Mouse (Mus musculus): ENCODE data around the gene Rgs3.

The Rgs3 gene

DNA sequence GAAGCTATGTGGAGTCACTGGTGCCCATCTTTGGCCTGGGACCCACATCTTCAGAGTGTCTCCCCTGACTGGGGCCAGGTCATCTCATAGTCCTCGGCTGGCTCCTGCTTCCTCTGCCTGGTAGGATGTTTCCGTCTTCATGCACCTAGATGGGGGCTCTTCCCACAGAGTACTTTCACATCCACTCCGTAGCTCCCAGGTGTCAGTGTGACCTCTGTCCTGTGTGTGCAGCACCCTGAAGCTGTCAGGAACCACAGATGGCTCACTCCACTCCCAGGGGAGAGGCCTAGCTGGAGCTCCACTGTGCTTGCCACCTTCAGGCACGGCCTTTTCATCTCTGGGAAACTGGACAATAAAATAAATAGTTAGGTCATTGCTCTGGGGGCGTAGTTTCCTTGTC lies 128.5 kb downstream of the Rgs3 start:
- DNase-seq (ENCODE audit: low spot score in 2 of 2) = no peak

- no peak for DNase-seq (ENCODE audit: low spot score in 2 of 2)
Measured at GRCm38 (mm10) chr4:62690997-62691396, 131.3 kb downstream of the Rgs3 start.

GRCm38 (mm10) chr4:62691625-62692024 lies 132.0 kb downstream of the Rgs3 start:
- DNase-seq (ENCODE audit: low spot score in 2 of 2) = no peak

DNA sequence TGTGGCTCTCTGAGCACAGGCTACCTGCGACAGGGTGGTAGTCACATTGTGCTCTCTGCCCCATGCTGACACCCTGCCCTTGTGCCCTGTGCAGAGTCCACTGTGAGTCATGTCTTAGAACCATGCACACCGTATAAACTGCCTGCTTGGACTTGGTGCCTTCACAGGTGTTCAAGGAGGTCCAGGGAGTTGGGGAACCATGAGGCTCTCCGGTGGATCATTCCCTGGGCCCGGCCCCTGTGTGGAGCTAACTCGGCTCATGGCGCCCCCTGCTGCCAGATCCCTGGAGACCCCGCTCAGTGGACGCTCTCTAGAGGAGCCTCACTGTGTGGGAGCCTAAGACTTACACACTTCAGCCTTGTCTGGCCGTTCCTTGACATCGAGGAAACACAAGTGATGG lies 134.2 kb downstream of the Rgs3 start:
- DNase-seq (ENCODE audit: low spot score in 2 of 2) = no peak

GRCm38 (mm10) chr4:62694703-62695439 lies 135.2 kb downstream of the Rgs3 start:
- no peak for DNase-seq (ENCODE audit: low spot score in 2 of 2)

GRCm38 (mm10) chr4:62695523-62695922 lies 135.9 kb downstream of the Rgs3 start:
- no peak for DNase-seq (ENCODE audit: low spot score in 2 of 2)

GRCm38 (mm10) chr4:62695946-62696345 lies 136.3 kb downstream of the Rgs3 start:
- peak in 1 of 2 experiments; percentile 44 for DNase-seq (ENCODE audit: low spot score in 2 of 2)

GRCm38 (mm10) chr4:62696699-62697404 lies 137.2 kb downstream of the Rgs3 start:
- no peak for DNase-seq (ENCODE audit: low spot score in 2 of 2)

- DNase-seq (ENCODE audit: low spot score in 2 of 2) = peak; percentile 83 to 88
Measured at GRCm38 (mm10) chr4:62697469-62697868, 137.8 kb downstream of the Rgs3 start.

- no peak for DNase-seq (ENCODE audit: low spot score in 2 of 2)
Measured at GRCm38 (mm10) chr4:62698521-62698920, 138.9 kb downstream of the Rgs3 start.

GRCm38 (mm10) chr4:62699191-62699812 lies 139.7 kb downstream of the Rgs3 start:
- peak; percentile 75 to 84 for DNase-seq (ENCODE audit: low spot score in 2 of 2)

DNA sequence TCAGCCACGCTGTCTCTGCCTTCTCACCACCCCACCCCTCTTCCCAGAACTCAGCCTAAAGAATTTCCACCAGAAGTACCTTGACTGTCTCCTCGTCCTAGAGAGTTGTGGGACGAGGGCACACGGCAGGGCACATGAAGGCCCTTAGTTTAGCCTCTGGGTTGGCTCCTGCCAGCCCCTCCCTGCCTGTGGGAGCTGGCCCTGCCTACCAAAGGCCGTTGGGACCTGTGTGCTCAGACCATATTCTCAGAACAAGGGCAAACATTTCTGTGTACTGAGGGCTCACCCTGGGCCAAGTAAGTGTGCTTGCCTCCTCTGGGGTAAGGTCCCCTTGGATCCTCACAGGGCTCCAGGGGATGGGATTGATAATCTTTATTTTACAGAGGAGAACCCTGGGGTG lies 140.8 kb downstream of the Rgs3 start:
- DNase-seq (ENCODE audit: low spot score in 2 of 2) = no peak

- no peak for DNase-seq (ENCODE audit: low spot score in 2 of 2)
Measured at GRCm38 (mm10) chr4:62703151-62703550, 143.5 kb downstream of the Rgs3 start.

DNA sequence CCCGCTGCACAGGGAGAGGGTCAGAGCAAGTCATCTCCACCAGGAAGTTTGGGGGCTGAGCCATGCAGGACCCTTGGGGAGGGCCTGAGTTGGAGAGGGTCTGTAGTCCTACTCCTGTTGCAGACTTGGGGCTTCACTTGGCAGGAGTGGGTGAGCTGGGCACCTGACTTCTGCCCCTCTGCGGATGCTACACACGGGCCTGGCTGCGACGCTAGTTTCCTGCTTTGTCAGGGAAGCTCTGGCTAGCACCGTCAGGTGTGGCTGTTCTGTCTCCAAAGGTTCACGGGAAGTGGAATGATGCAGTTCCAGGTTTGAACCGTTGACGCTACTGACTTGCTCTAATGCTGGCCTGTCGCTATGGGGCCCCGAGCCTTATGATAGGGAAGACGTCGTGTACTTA lies 144.6 kb downstream of the Rgs3 start:
- no peak for DNase-seq (ENCODE audit: low spot score in 2 of 2)

GRCm38 (mm10) chr4:62705013-62705412 lies 145.4 kb downstream of the Rgs3 start:
- no peak for DNase-seq (ENCODE audit: low spot score in 2 of 2)

DNA sequence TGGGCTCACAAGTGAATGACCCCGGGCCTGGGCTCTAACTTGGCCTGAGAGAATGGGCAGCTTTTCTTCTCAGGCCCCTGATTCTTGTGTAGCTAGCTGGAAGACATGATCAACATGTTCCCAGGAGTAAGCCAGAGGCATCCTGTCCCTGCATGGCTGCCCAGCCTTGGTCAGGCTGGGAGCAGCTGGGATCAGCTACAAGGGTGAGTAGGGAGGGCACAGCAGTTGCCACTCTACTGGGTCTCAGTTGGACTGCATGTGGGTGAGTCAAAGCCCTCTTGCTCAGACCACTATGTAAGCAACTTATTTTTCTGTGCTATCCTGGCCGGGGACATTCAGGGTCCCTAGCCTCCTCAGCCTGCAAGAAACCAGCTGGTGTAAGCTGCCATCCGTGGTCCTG lies 146.1 kb downstream of the Rgs3 start:
- no peak for DNase-seq (ENCODE audit: low spot score in 2 of 2)

- DNase-seq (ENCODE audit: low spot score in 2 of 2) = no peak
Measured at GRCm38 (mm10) chr4:62708084-62708483, 148.4 kb downstream of the Rgs3 start.

DNA sequence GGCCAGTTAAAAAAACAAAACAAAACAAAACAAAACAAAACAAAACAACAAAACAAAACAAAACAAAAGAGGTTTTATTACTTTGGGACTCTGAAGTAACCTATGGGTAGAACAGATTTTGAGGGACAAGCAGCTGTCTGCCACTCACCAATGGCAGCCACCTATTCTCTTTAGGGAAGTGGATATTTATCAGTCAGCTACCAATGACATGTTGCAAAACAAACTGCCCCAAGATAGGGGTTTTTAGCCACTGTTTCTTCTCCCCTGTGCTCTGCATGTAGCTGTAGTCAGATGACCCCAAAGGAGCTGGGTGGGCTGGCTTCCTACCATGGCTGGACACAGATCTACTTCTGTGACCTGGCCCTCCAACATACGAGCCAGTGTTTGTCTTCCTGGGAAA lies 149.3 kb downstream of the Rgs3 start:
- no peak for DNase-seq (ENCODE audit: low spot score in 2 of 2)

DNA sequence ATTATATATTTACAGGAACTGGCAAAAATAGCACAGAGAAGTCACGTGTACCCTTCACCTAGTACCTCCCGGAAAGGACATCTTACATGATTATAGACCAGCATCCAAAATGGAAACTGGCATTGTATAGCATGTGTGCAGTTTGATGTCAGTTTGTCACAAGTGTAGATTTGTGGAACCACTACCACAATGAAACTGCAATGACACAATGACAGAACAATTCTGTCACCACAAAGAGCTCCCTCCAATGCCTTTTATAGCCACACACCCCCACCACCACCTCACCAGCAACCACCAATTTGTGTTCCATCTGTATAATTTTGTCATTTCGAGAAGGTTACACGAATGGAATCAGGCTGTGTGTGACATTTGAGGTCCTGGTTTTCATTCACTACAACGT lies 149.8 kb downstream of the Rgs3 start:
- DNase-seq (ENCODE audit: low spot score in 2 of 2) = no peak

- no peak for DNase-seq (ENCODE audit: low spot score in 2 of 2)
Measured at GRCm38 (mm10) chr4:62711159-62711558, 151.5 kb downstream of the Rgs3 start.

DNA sequence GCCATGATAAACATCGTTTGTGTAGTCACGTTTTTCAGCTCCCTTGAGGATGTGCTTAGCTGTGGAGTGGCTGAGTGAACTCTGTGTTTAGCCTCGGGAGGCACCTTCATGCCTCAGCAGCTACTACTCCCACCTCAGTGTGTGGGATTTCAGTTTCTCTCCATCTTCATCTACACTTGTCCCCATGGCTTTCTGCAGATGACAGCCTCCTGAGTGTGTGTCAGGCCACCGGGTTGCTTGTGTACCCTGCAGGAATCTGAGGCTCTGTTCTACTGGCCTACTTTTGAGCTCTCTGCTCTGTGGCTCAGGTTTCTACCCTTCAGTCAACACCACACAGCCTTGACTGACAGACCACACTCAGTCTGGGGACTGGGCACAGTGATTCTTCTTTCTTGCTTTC lies 151.9 kb downstream of the Rgs3 start:
- DNase-seq (ENCODE audit: low spot score in 2 of 2) = no peak

GRCm38 (mm10) chr4:62720861-62721260 lies 161.2 kb downstream of the Rgs3 start:
- no peak for DNase-seq (ENCODE audit: low spot score in 2 of 2)

DNA sequence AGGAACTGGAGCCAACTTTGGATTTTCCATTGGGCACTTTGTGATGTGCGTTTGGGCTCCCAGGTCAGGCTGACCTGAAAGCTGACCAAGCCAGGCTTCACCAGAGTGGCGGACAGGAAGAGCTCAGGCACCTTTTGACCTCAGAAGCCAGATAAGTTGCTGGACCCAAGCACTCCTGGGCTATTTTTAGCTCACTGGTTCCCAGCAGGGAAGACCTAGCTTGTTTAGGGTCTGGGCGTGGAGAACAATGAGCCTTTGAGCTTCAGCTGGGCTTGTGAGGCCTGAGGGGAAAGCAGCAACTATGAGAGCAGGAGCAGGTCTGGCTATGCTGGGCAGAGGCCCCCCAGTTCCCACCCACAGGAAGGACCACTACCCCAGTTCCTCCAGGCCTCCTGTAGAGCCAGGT lies 162.4 kb downstream of the Rgs3 start:
- DNase-seq (ENCODE audit: low spot score in 2 of 2) = no peak

Data from frontal cortex, postnatal 25 days (tissue).